Mouse (Mus musculus): ENCODE measurements around the gene Carmil1.

DNA sequence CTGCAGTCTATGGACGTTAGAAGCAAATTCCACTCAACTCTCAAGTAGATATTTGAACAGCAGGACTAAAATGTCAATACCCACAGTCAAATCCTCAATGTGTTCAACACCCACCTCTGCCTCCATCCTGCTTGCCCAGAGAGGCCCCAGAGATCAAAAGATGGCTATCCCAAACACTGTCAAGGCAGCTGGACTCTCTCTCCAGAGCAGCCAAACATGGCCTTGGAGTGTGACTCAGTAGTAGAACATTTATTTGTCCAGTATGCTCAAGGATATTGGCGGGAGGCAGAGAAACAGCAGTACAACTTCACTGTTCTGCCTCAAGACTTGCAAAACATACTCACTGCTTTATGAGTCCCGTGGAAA is 11.5 kb downstream of the Carmil1 start:
- no peak for TF ChIP-seq CTCF (IDR thresholded peaks at IDR 0.05; ENCODE audit: low read depth)
- TF ChIP-seq EP300 (IDR thresholded peaks at IDR 0.05; ENCODE audit: low read depth) = no peak

Measured in liver, postnatal 0 days (tissue).